12 mouse cellular contexts compared by ENCODE assay signal in genomic region chr5:76708004-76708403, GRCm38 (mm10). TPM values are rescaled to one million over a fixed set of nuclear protein-coding genes. Genes with fewer than 3 reads are reported as not detected.
DNase-seq lines count a peak whose midpoint lies in the region; ATAC-seq and TF ChIP-seq lines count a peak whose summit lies in the region.
"Had no signal": no experiment of that assay in that cellular context is flagged by ENCODE, and none has a peak within 500 bp of the region (broad histone marks: within the 10 kb centered on the region; RNA-seq: fewer than 3 reads in every experiment).

No protein-coding gene starts in this region.

- no peaks in the 10 kb centered on the region for H3K36me3 ChIP-seq in forebrain, embryonic 14.5 days (ENCODE audit: control insufficient read depth, insufficient read depth, low read length)
- H3K36me3 ChIP-seq in forebrain, embryonic 11.5 days (ENCODE audit: control insufficient read depth, insufficient read depth, low read length): no peaks in the 10 kb centered on the region; the same call in 1 of the 2 replicates
- H3K36me3 ChIP-seq in lung, postnatal 0 days (ENCODE audit: insufficient read depth, low read length): no peaks in the 10 kb centered on the region
- no peaks in the 10 kb centered on the region for H3K36me3 ChIP-seq in hindbrain, postnatal 0 days (ENCODE audit: insufficient read depth, low read length)
- H3K36me3 ChIP-seq: heart, embryonic 10.5 days had no signal

- DNase-seq in forebrain, embryonic 14.5 days (ENCODE audit: low spot score): no peak
- DNase-seq in forebrain, embryonic 11.5 days (ENCODE audit: low spot score): no peak
- DNase-seq in lung, postnatal 0 days (ENCODE audit: low spot score): no peak
- no peak for DNase-seq in lung, postnatal 36 days
- peak; percentile 54 for DNase-seq in adrenal gland, adult 8-10 months
- peak; percentile 30 for DNase-seq in hindbrain, postnatal 0 days (ENCODE audit: low spot score)
- DNase-seq in T-cell, adult 2 months (ENCODE audit: low spot score): no peak
- DNase-seq in right cerebral cortex, postnatal 14 days: no peak
- DNase-seq: right cerebral cortex, postnatal 25 days; thymus, postnatal 14 days had no signal

- H3K9ac ChIP-seq in forebrain, embryonic 14.5 days (ENCODE audit: low read length): no peak overlapping the region
- H3K9ac ChIP-seq in forebrain, embryonic 11.5 days (ENCODE audit: low read length): no peak overlapping the region
- H3K9ac ChIP-seq in lung, postnatal 0 days (replicated peaks; ENCODE audit: low read depth): no peak overlapping the region
- no peak overlapping the region for H3K9ac ChIP-seq in hindbrain, postnatal 0 days (replicated peaks; ENCODE audit: low read length)

- 0 out of 2 replicates have a peak overlapping the region, but pooled peaks have one; percentile 27 for H3K27ac ChIP-seq in forebrain, embryonic 14.5 days (ENCODE audit: low read depth, low read length)
- no peak overlapping the region for H3K27ac ChIP-seq in forebrain, embryonic 11.5 days (ENCODE audit: low read depth, low read length)
- H3K27ac ChIP-seq in lung, postnatal 0 days (ENCODE audit: low read length): no peak overlapping the region
- H3K27ac ChIP-seq in hindbrain, postnatal 0 days: peak overlapping the region; percentile 34; the same call in 1 of the 2 replicates
- H3K27ac ChIP-seq: heart, embryonic 10.5 days had no signal

- no peaks in the 10 kb centered on the region for H3K27me3 ChIP-seq in forebrain, embryonic 14.5 days (replicated peaks; ENCODE audit: control insufficient read depth, insufficient read depth, low read length)
- no peaks in the 10 kb centered on the region for H3K27me3 ChIP-seq in forebrain, embryonic 11.5 days (ENCODE audit: control insufficient read depth, insufficient read depth, low read length)
- H3K27me3 ChIP-seq in lung, postnatal 0 days (replicated peaks; ENCODE audit: insufficient read depth, low read length): no peaks in the 10 kb centered on the region
- H3K27me3 ChIP-seq in hindbrain, postnatal 0 days (ENCODE audit: insufficient read depth, low read length): no peaks in the 10 kb centered on the region
- H3K27me3 ChIP-seq: megakaryocyte, embryonic 14.5 days had no signal

- no peak for TF ChIP-seq CTCF in lung, postnatal 0 days (IDR thresholded peaks at IDR 0.05)
- no peak for TF ChIP-seq CTCF in hindbrain, postnatal 0 days (IDR thresholded peaks at IDR 0.05; ENCODE audit: low read depth)

- WGBS in forebrain, embryonic 14.5 days: 80% methylated on average over 15 of the region's 15 CpGs
- WGBS in forebrain, embryonic 11.5 days: 85% methylated on average over 15 of the region's 15 CpGs
- 57% methylated on average over 15 of the region's 15 CpGs for WGBS in lung, postnatal 0 days
- 69% methylated on average over 15 of the region's 15 CpGs for WGBS in hindbrain, postnatal 0 days

- no peaks in the 10 kb centered on the region for H3K9me3 ChIP-seq in forebrain, embryonic 14.5 days (replicated peaks; ENCODE audit: control insufficient read depth, low read length)
- H3K9me3 ChIP-seq in forebrain, embryonic 11.5 days (ENCODE audit: control insufficient read depth, low read length): no peaks in the 10 kb centered on the region
- no peaks in the 10 kb centered on the region for H3K9me3 ChIP-seq in lung, postnatal 0 days (ENCODE audit: low read length)
- H3K9me3 ChIP-seq in hindbrain, postnatal 0 days (ENCODE audit: low read length): no peaks in the 10 kb centered on the region
- H3K9me3 ChIP-seq: heart, embryonic 10.5 days; megakaryocyte, embryonic 14.5 days had no signal

- H3K4me3 ChIP-seq in forebrain, embryonic 14.5 days (ENCODE audit: low read depth, low read length): no peak overlapping the region
- H3K4me3 ChIP-seq in forebrain, embryonic 11.5 days (ENCODE audit: low read depth, low read length): no peak overlapping the region
- no peak overlapping the region for H3K4me3 ChIP-seq in lung, postnatal 0 days (ENCODE audit: low read depth, low read length)
- no peak overlapping the region for H3K4me3 ChIP-seq in hindbrain, postnatal 0 days (ENCODE audit: low read length)
- H3K4me3 ChIP-seq: heart, embryonic 10.5 days; megakaryocyte, embryonic 14.5 days had no signal

- TF ChIP-seq EP300 in lung, postnatal 0 days (IDR thresholded peaks at IDR 0.05): no peak

- no peak for ATAC-seq in forebrain, embryonic 14.5 days
- no peak for ATAC-seq in forebrain, embryonic 11.5 days (replicated peaks; ENCODE audit: low FRiP score)
- ATAC-seq in lung, postnatal 0 days: no peak
- peak; percentile 52 for ATAC-seq in hindbrain, postnatal 0 days

- no peaks in the 10 kb centered on the region; the same call in 1 of the 2 replicates for H3K4me1 ChIP-seq in forebrain, embryonic 14.5 days (ENCODE audit: control insufficient read depth, insufficient read depth, low read length)
- H3K4me1 ChIP-seq in forebrain, embryonic 11.5 days (replicated peaks; ENCODE audit: control insufficient read depth, insufficient read depth, low read length): no peaks in the 10 kb centered on the region
- H3K4me1 ChIP-seq in lung, postnatal 0 days (ENCODE audit: insufficient read depth, low read depth, low read length): no peaks in the 10 kb centered on the region
- no peaks in the 10 kb centered on the region; the same call in 1 of the 2 replicates for H3K4me1 ChIP-seq in hindbrain, postnatal 0 days (ENCODE audit: insufficient read depth, low read length)

- no peak overlapping the region for H3K4me2 ChIP-seq in forebrain, embryonic 14.5 days (ENCODE audit: low read length)
- H3K4me2 ChIP-seq in forebrain, embryonic 11.5 days (ENCODE audit: low read depth, low read length, severe bottlenecking): no peak overlapping the region
- peak overlapping the region; percentile 36 for H3K4me2 ChIP-seq in lung, postnatal 0 days (replicated peaks; ENCODE audit: low read depth, low read length)
- H3K4me2 ChIP-seq in hindbrain, postnatal 0 days (ENCODE audit: low read depth, low read length): no peak overlapping the region

RNA-seq across cellular contexts. Expression of gene C530008M17Rik, which starts 51.7 kb away (rescaled TPM):
- polyA plus RNA-seq in forebrain, embryonic 14.5 days (2014; fragmentation: Nextera tagmentation; extraction: Ambion mirVana): 44.6 and 57.5 TPM in 2 replicates
- 39.8 and 40.6 TPM in 2 replicates for polyA plus RNA-seq in forebrain, embryonic 11.5 days (2014; fragmentation: Nextera tagmentation; extraction: Ambion mirVana)
- polyA plus RNA-seq in lung, postnatal 0 days (2015; fragmentation: Nextera tagmentation; extraction: Ambion mirVana): 3.8 and 4.4 TPM in 2 replicates
- total RNA-seq in adrenal gland, adult 8-10 months (2022): 1 to 10 TPM; 8.3 to 9.8 (median 8.7) TPM
- 55.3 and 66.4 TPM in 2 replicates for total RNA-seq in hindbrain, postnatal 0 days (2014; rRNA removed)
- polyA plus RNA-seq in hindbrain, postnatal 0 days (2015; fragmentation: Nextera tagmentation; extraction: Ambion mirVana): 52.5 and 56.4 TPM in 2 replicates

Comparison
In these comparisons a context has a peak if more than half of its experiments do, and no peak if none do; other contexts are left out.
1. H3K27ac ChIP-seq: peak in forebrain, embryonic 14.5 days (single experiment) and hindbrain, postnatal 0 days (single experiment); none in forebrain, embryonic 11.5 days (single experiment) and lung, postnatal 0 days (single experiment).
2. DNase-seq: peak in adrenal gland, adult 8-10 months (single experiment) and hindbrain, postnatal 0 days (single experiment); none in forebrain, embryonic 14.5 days (single experiment), forebrain, embryonic 11.5 days (single experiment), lung, postnatal 0 days (single experiment), lung, postnatal 36 days (single experiment), T-cell, adult 2 months (single experiment) and right cerebral cortex, postnatal 14 days (single experiment).